Mouse (Mus musculus) embryonic facial prominence, embryonic 14.5 days (tissue): ENCODE measurements around the gene Fasn. TPM values are rescaled to one million over a fixed set of nuclear protein-coding genes. Genes with fewer than 3 reads are reported as not detected.
"Not testable (repeated sequence)": the region's sequence is repeated elsewhere in the genome, so short reads cannot be mapped to it uniquely, and the experiment has no call there.

Source experiments
- ATAC-seq: fragments of 200-750 bp; cut with Nextera tagmentation; 2 replicates; pipeline ENCODE4 v1.8.0; 2017; ENCODE audit warnings: low read depth, moderate number of reproducible peaks, moderate TSS enrichment
- DNase-seq: peaks from one replicate; pipeline ENCODE4 v3.0.0-alpha.2; 2015; ENCODE audit warnings: low spot score
- H3K27ac ChIP-seq: fragments of 300-500 bp; sonication (generic); replicated peaks from 2 replicates; pipeline ENCODE4 v1.5.1; 2014; ENCODE audit warnings: low read depth, mild to moderate bottlenecking, low read length, moderate library complexity
- H3K27me3 ChIP-seq: fragments of 300-500 bp; sonication (generic); replicated peaks from 2 replicates; pipeline ENCODE4 v1.6.1; 2014; ENCODE audit warnings: low read length; ENCODE audit not compliant: control insufficient read depth, insufficient read depth
- H3K36me3 ChIP-seq: fragments of 300-500 bp; sonication (generic); 2 replicates; pipeline ENCODE4 v1.6.1; 2014; ENCODE audit warnings: low read length, mixed read lengths; ENCODE audit not compliant: control insufficient read depth, insufficient read depth
- H3K4me1 ChIP-seq: fragments of 300-500 bp; sonication (generic); 2 replicates; pipeline ENCODE4 v1.6.1; 2014; ENCODE audit warnings: antibody characterized with exemption, low read length; ENCODE audit not compliant: control insufficient read depth, insufficient read depth
- H3K4me2 ChIP-seq: fragments of 300-500 bp; sonication (generic); 2 replicates; pipeline ENCODE4 v1.6.1; 2014; ENCODE audit warnings: low read depth, mild to moderate bottlenecking, low read length, moderate library complexity, mixed read lengths
- H3K4me3 ChIP-seq: fragments of 300-500 bp; sonication (generic); 2 replicates; pipeline ENCODE4 v1.5.1; 2014; ENCODE audit warnings: low read depth, mild to moderate bottlenecking, low read length
- H3K9ac ChIP-seq: fragments of 300-500 bp; sonication (generic); 2 replicates; pipeline ENCODE4 v1.6.1; 2014; ENCODE audit warnings: low read depth, mild to moderate bottlenecking, low read length, moderate library complexity, mixed read lengths
- H3K9me3 ChIP-seq: fragments of 300-500 bp; sonication (generic); 2 replicates; pipeline ENCODE4 v1.6.1; 2016; ENCODE audit warnings: low read length; ENCODE audit not compliant: control insufficient read depth
- WGBS: fragments of 180-500 bp; shearing (Covaris S2); extraction: QIAGEN DNeasy Blood & Tissue Kit; methylation state at CpG from one replicate; pipeline ENCODE4 v1.1.7; 2014; 5-methylcytosine and 5-hydroxymethylcytosine counted together
- polyA plus RNA-seq: library from polyadenylated mRNA; unstranded; fragments of >200 nt; fragmentation: Nextera tagmentation; extraction: Ambion mirVana; gene quantifications from 2 replicates; pipeline ENCODE4 v1.2.1, GENCODE M21; 2014

Gene Fasn
- polyA plus RNA-seq, 1 experiment from 2014 or later = 67.2 TPM

GRCm38 (mm10) chr11:120781361-120781760, 43.0 kb downstream of the Fasn start:
- H3K4me2 ChIP-seq, H3K27me3 ChIP-seq, H3K9me3 ChIP-seq, DNase-seq, ATAC-seq, H3K9ac ChIP-seq, H3K27ac ChIP-seq, H3K4me3 ChIP-seq: not testable (repeated sequence)
- H3K36me3 ChIP-seq = peaks cover 29% of the 10 kb centered on the region; the same call in 1 of the 2 replicates
- WGBS = 95% methylated on average over 4 of the region's 6 CpGs
- peaks cover 10% of the 10 kb centered on the region for H3K4me1 ChIP-seq

DNA sequence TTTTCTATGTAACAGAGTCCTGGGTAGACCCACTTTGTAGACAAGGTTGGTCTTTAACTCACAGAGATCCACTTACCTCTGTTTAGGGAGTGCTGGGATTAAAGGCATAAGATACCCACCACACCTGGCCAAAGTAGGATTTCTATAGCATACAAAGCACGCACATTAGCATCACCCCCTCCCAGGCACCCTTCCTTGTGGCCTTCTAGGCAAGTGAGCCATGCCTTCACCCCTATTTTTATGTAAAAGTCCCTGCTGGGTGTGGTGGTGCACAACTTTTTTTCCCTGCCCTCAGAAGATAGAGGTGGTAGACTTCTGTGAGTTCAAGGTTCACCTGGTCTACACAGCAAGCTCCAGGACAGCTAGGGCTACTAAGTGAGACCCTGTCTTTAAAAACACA, 44.5 kb downstream of the Fasn start:
- ATAC-seq (no peak), DNase-seq (no peak)
- WGBS = 92% methylated on average over 1 of the region's 1 CpGs
- no peaks in the 10 kb centered on the region for H3K27me3 ChIP-seq
- H3K4me3 ChIP-seq = no peak overlapping the region
- H3K36me3 ChIP-seq = peaks cover 20% of the 10 kb centered on the region; the same call in 1 of the 2 replicates
- peaks cover 5% of the 10 kb centered on the region for H3K4me1 ChIP-seq
- H3K27ac ChIP-seq = no peak overlapping the region
- H3K9ac ChIP-seq = no peak overlapping the region; the same call in 1 of the 2 replicates
- no peaks in the 10 kb centered on the region for H3K9me3 ChIP-seq
- H3K4me2 ChIP-seq = no peak overlapping the region

GRCm38 (mm10) chr11:120777123-120777522, 47.2 kb downstream of the Fasn start:
- Histone ChIP-seq H3K27ac (no peak overlapping the region), H3K36me3 (peaks cover 19% of the 10 kb centered on the region; the same call in 1 of the 2 replicates), H3K27me3 (no peaks in the 10 kb centered on the region), H3K9me3 (no peaks in the 10 kb centered on the region), H3K4me3 (no peak overlapping the region), H3K4me2 (no peak overlapping the region), H3K9ac (no peak overlapping the region), H3K4me1 (no peaks in the 10 kb centered on the region)
- DNase-seq = no peak
- 32% methylated on average over 6 of the region's 6 CpGs for WGBS
- ATAC-seq = no peak

GRCm38 (mm10) chr11:120775774-120776469, 48.4 kb downstream of the Fasn start:
- Histone ChIP-seq H3K4me3 (no peak overlapping the region), H3K4me1 (no peaks in the 10 kb centered on the region), H3K27ac (no peak overlapping the region), H3K36me3 (0 out of 2 replicates have a peak, but pooled peaks cover 12% of the 10 kb centered on the region), H3K9me3 (no peaks in the 10 kb centered on the region), H3K9ac (no peak overlapping the region), H3K4me2 (no peak overlapping the region; the same call in 1 of the 2 replicates), H3K27me3 (no peaks in the 10 kb centered on the region)
- DNase-seq (peak; percentile 92), ATAC-seq (peak; percentile 92)
- WGBS = 26% methylated on average over 15 of the region's 15 CpGs

DNA sequence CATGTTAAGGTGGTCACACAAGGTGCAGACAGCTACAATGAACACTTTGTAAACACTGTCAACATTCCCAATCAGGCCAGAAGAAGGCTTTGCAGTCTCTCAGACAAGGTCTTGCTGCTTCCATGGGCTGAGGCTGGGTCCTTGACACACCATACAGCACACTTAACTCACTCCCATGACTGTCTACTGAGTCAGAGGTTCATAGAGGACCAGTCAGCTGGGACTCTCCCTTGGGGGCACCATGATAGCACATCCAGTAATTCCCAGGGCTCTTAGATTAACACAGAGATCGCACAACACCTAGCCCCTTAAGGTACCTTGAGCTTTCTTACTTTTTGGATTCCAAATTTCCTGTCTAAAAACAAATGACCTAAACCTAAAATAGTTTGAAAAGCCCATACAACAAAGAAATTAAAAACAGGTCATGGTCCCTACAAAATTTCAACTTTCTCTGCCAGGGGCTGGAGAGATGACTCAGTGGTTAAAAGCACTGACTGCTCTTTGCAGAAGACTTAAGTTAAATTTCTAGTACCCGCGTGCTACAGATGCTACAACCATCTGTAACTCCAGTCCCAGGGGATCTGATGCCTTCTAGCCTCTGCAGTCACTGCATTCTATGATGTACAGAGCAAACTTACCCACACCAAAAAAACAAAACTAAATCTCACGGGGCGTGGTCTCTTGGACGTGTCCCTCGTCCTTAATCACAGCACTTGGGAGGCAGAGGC, 50.7 kb downstream of the Fasn start:
- 79% methylated on average over 7 of the region's 7 CpGs for WGBS
- Histone ChIP-seq H3K4me1 (no peaks in the 10 kb centered on the region), H3K36me3 (no peaks in the 10 kb centered on the region), H3K9me3 (no peaks in the 10 kb centered on the region), H3K27ac (no peak overlapping the region), H3K9ac (no peak overlapping the region), H3K4me2 (no peak overlapping the region), H3K4me3 (no peak overlapping the region), H3K27me3 (no peaks in the 10 kb centered on the region)
- no peak for ATAC-seq
- DNase-seq = no peak

GRCm38 (mm10) chr11:120772749-120773148, 51.6 kb downstream of the Fasn start:
- Histone ChIP-seq H3K4me1 (no peaks in the 10 kb centered on the region), H3K36me3 (no peaks in the 10 kb centered on the region), H3K4me2 (no peak overlapping the region), H3K9me3 (no peaks in the 10 kb centered on the region), H3K4me3 (no peak overlapping the region), H3K9ac (no peak overlapping the region), H3K27ac (no peak overlapping the region), H3K27me3 (no peaks in the 10 kb centered on the region)
- 73% methylated on average over 3 of the region's 3 CpGs for WGBS
- ATAC-seq (no peak), DNase-seq (no peak)

- Histone ChIP-seq H3K27ac (no peak overlapping the region), H3K36me3 (no peaks in the 10 kb centered on the region), H3K9me3 (no peaks in the 10 kb centered on the region), H3K4me3 (no peak overlapping the region), H3K4me2 (no peak overlapping the region), H3K9ac (no peak overlapping the region), H3K4me1 (no peaks in the 10 kb centered on the region), H3K27me3 (no peaks in the 10 kb centered on the region)
- WGBS = 89% methylated on average over 1 of the region's 1 CpGs
- DNase-seq (no peak), ATAC-seq (no peak)
These were observed 56.1 kb downstream of the Fasn start for GRCm38 (mm10) chr11:120768206-120768605.

DNA sequence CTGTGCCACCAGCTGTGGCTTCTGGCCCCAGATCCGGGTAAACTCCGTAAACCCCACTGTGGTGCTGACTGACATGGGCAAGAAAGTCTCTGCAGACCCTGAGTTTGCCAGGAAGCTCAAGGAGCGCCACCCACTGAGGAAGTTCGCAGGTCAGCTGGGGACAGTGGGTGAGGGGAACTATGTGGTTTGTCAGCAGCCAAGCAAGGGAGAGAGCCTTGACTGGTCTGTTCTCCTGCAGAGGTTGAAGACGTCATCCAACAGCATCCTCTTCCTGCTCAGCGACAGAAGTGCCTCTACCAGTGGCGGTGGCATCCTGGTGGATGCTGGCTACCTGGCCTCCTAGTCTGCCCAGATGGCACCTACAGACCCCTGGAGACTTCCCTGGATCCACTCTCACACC, 57.3 kb downstream of the Fasn start:
- not testable (repeated sequence) for H3K9me3 ChIP-seq, H3K27me3 ChIP-seq, H3K27ac ChIP-seq, DNase-seq, H3K4me3 ChIP-seq, H3K4me1 ChIP-seq, H3K4me2 ChIP-seq, H3K9ac ChIP-seq, H3K36me3 ChIP-seq, ATAC-seq
- WGBS = 60% methylated on average over 1 of the region's 7 CpGs
